Mouse (Mus musculus): ENCODE data around the gene Gm9936. TPM values are rescaled to one million over a fixed set of nuclear protein-coding genes. Genes with fewer than 3 reads are reported as not detected.
"Not testable (repeated sequence)": the region's sequence is repeated elsewhere in the genome, so short reads cannot be mapped to it uniquely, and the experiment has no call there.

Gm9936 gene
- polyA plus RNA-seq, 1 experiment from 2014 or later = 0.22 TPM

- H3K4me3 ChIP-seq (ENCODE audit: low read depth, low read length); H3K27ac ChIP-seq (replicated peaks; ENCODE audit: low read depth, low read length); H3K4me2 ChIP-seq (ENCODE audit: low read depth, low read length); H3K9ac ChIP-seq (ENCODE audit: low read depth, low read length); H3K36me3 ChIP-seq (ENCODE audit: control insufficient read depth, insufficient read depth, low read length); ATAC-seq (ENCODE audit: low read depth); H3K27me3 ChIP-seq (replicated peaks; ENCODE audit: control insufficient read depth, insufficient read depth, low read length); DNase-seq (ENCODE audit: low spot score); H3K9me3 ChIP-seq (ENCODE audit: control insufficient read depth, low read length); H3K4me1 ChIP-seq (ENCODE audit: control insufficient read depth, insufficient read depth, low read length): not testable (repeated sequence)
- 69% methylated on average over 2 of the region's 5 CpGs for WGBS
These were observed 5.1 kb downstream of the Gm9936 start, which contains the start of gene 4930519G04Rik for GRCm38 (mm10) chr5:114853364-114853763. 4930519G04Rik (plus strand) TSS chr5:114853664.

- ATAC-seq (ENCODE audit: low read depth) (no peak), DNase-seq (ENCODE audit: low spot score) (no peak)
- H3K4me3 ChIP-seq (ENCODE audit: low read depth, low read length) = no peak overlapping the region
These were observed 6.8 kb downstream of the Gm9936 start for GRCm38 (mm10) chr5:114851565-114852236.

GRCm38 (mm10) chr5:114844371-114844770, 14.1 kb downstream of the Gm9936 start:
- H3K4me3 ChIP-seq (ENCODE audit: low read depth, low read length); H3K27me3 ChIP-seq (replicated peaks; ENCODE audit: control insufficient read depth, insufficient read depth, low read length); DNase-seq (ENCODE audit: low spot score); ATAC-seq (ENCODE audit: low read depth); H3K4me2 ChIP-seq (ENCODE audit: low read depth, low read length); H3K27ac ChIP-seq (replicated peaks; ENCODE audit: low read depth, low read length); H3K9me3 ChIP-seq (ENCODE audit: control insufficient read depth, low read length); H3K4me1 ChIP-seq (ENCODE audit: control insufficient read depth, insufficient read depth, low read length); H3K9ac ChIP-seq (ENCODE audit: low read depth, low read length); H3K36me3 ChIP-seq (ENCODE audit: control insufficient read depth, insufficient read depth, low read length): not testable (repeated sequence)
- 58% methylated on average over 2 of the region's 2 CpGs for WGBS

More at GRCm38 (mm10) chr5:114851565-114852236, 6.8 kb downstream of the Gm9936 start:
- H3K36me3 ChIP-seq (ENCODE audit: control insufficient read depth, insufficient read depth, low read length) = no peaks in the 10 kb centered on the region
- no peak overlapping the region for H3K9ac ChIP-seq (ENCODE audit: low read depth, low read length)
- 84% methylated on average over 19 of the region's 20 CpGs for WGBS
- no peaks in the 10 kb centered on the region for H3K4me1 ChIP-seq (ENCODE audit: control insufficient read depth, insufficient read depth, low read length)
- no peaks in the 10 kb centered on the region for H3K27me3 ChIP-seq (replicated peaks; ENCODE audit: control insufficient read depth, insufficient read depth, low read length)
- no peak overlapping the region for H3K4me2 ChIP-seq (ENCODE audit: low read depth, low read length)
- H3K27ac ChIP-seq (replicated peaks; ENCODE audit: low read depth, low read length) = no peak overlapping the region
- H3K9me3 ChIP-seq (ENCODE audit: control insufficient read depth, low read length) = no peaks in the 10 kb centered on the region

- Histone ChIP-seq H3K4me2 (ENCODE audit: low read depth, low read length) (no peak overlapping the region; the same call in 1 of the 2 replicates), H3K36me3 (ENCODE audit: control insufficient read depth, insufficient read depth, low read length) (no peaks in the 10 kb centered on the region), H3K9me3 (ENCODE audit: control insufficient read depth, low read length) (0 out of 2 replicates have a peak, but pooled peaks cover 5% of the 10 kb centered on the region), H3K9ac (ENCODE audit: low read depth, low read length) (no peak overlapping the region), H3K4me3 (ENCODE audit: low read depth, low read length) (no peak overlapping the region), H3K4me1 (ENCODE audit: control insufficient read depth, insufficient read depth, low read length) (peaks cover 7% of the 10 kb centered on the region; the same call in 1 of the 2 replicates), H3K27ac (replicated peaks; ENCODE audit: low read depth, low read length) (0 out of 2 replicates have a peak overlapping the region, but pooled peaks have one; percentile 15), H3K27me3 (replicated peaks; ENCODE audit: control insufficient read depth, insufficient read depth, low read length) (no peaks in the 10 kb centered on the region)
- DNase-seq (ENCODE audit: low spot score) (no peak), ATAC-seq (ENCODE audit: low read depth) (peak; percentile 17; the same call in 1 of the 2 replicates)
- WGBS = 54% methylated on average over 5 of the region's 5 CpGs
These were observed 15.8 kb downstream of the Gm9936 start for GRCm38 (mm10) chr5:114842674-114843073.

- H3K4me2 ChIP-seq (ENCODE audit: low read depth, low read length); H3K9me3 ChIP-seq (ENCODE audit: control insufficient read depth, low read length); H3K36me3 ChIP-seq (ENCODE audit: control insufficient read depth, insufficient read depth, low read length); H3K27me3 ChIP-seq (replicated peaks; ENCODE audit: control insufficient read depth, insufficient read depth, low read length); H3K4me3 ChIP-seq (ENCODE audit: low read depth, low read length); H3K9ac ChIP-seq (ENCODE audit: low read depth, low read length); H3K4me1 ChIP-seq (ENCODE audit: control insufficient read depth, insufficient read depth, low read length): not testable (repeated sequence)
- peak overlapping the region; percentile 63; the same call in 1 of the 2 replicates for H3K27ac ChIP-seq (replicated peaks; ENCODE audit: low read depth, low read length)
- ATAC-seq (ENCODE audit: low read depth) (peak; percentile 79), DNase-seq (ENCODE audit: low spot score) (peak; percentile 86)
- WGBS = 15% methylated on average over 3 of the region's 3 CpGs
These were observed 16.3 kb downstream of the Gm9936 start for GRCm38 (mm10) chr5:114842155-114842554.

GRCm38 (mm10) chr5:114840481-114840880, 18.0 kb downstream of the Gm9936 start:
- 54% methylated on average over 5 of the region's 5 CpGs for WGBS
- not testable (repeated sequence) for H3K27ac ChIP-seq (replicated peaks; ENCODE audit: low read depth, low read length)

GRCm38 (mm10) chr5:114836886-114837285, 21.6 kb downstream of the Gm9936 start:
- Histone ChIP-seq H3K4me3 (ENCODE audit: low read depth, low read length) (no peak overlapping the region), H3K9me3 (ENCODE audit: control insufficient read depth, low read length) (0 out of 2 replicates have a peak, but pooled peaks cover 5% of the 10 kb centered on the region), H3K9ac (ENCODE audit: low read depth, low read length) (no peak overlapping the region), H3K4me2 (ENCODE audit: low read depth, low read length) (no peak overlapping the region), H3K4me1 (ENCODE audit: control insufficient read depth, insufficient read depth, low read length) (no peaks in the 10 kb centered on the region), H3K27me3 (replicated peaks; ENCODE audit: control insufficient read depth, insufficient read depth, low read length) (no peaks in the 10 kb centered on the region), H3K36me3 (ENCODE audit: control insufficient read depth, insufficient read depth, low read length) (no peaks in the 10 kb centered on the region), H3K27ac (replicated peaks; ENCODE audit: low read depth, low read length) (no peak overlapping the region)
- 60% methylated on average over 12 of the region's 12 CpGs for WGBS
- no peak for DNase-seq (ENCODE audit: low spot score)
- no peak for ATAC-seq (ENCODE audit: low read depth)

More at GRCm38 (mm10) chr5:114840481-114840880, 18.0 kb downstream of the Gm9936 start:
- ATAC-seq (ENCODE audit: low read depth); H3K9ac ChIP-seq (ENCODE audit: low read depth, low read length); H3K4me2 ChIP-seq (ENCODE audit: low read depth, low read length); H3K27me3 ChIP-seq (replicated peaks; ENCODE audit: control insufficient read depth, insufficient read depth, low read length); H3K36me3 ChIP-seq (ENCODE audit: control insufficient read depth, insufficient read depth, low read length); H3K9me3 ChIP-seq (ENCODE audit: control insufficient read depth, low read length); H3K4me1 ChIP-seq (ENCODE audit: control insufficient read depth, insufficient read depth, low read length); H3K4me3 ChIP-seq (ENCODE audit: low read depth, low read length): not testable (repeated sequence)
- peak; percentile 48 for DNase-seq (ENCODE audit: low spot score)

GRCm38 (mm10) chr5:114829740-114830139, 28.7 kb downstream of the Gm9936 start:
- WGBS = 65% methylated on average over 3 of the region's 3 CpGs
- 0 out of 2 replicates have a peak, but pooled peaks cover 3% of the 10 kb centered on the region for H3K4me1 ChIP-seq (ENCODE audit: control insufficient read depth, insufficient read depth, low read length)
- ATAC-seq (ENCODE audit: low read depth) = no peak
- H3K9ac ChIP-seq (ENCODE audit: low read depth, low read length) = no peak overlapping the region
- no peak overlapping the region for H3K27ac ChIP-seq (replicated peaks; ENCODE audit: low read depth, low read length)
- no peak overlapping the region for H3K4me3 ChIP-seq (ENCODE audit: low read depth, low read length)
- no peaks in the 10 kb centered on the region for H3K9me3 ChIP-seq (ENCODE audit: control insufficient read depth, low read length)
- no peak overlapping the region for H3K4me2 ChIP-seq (ENCODE audit: low read depth, low read length)
- no peaks in the 10 kb centered on the region for H3K36me3 ChIP-seq (ENCODE audit: control insufficient read depth, insufficient read depth, low read length)
- H3K27me3 ChIP-seq (replicated peaks; ENCODE audit: control insufficient read depth, insufficient read depth, low read length) = no peaks in the 10 kb centered on the region
- no peak for DNase-seq (ENCODE audit: low spot score)

- Histone ChIP-seq H3K4me3 (ENCODE audit: low read depth, low read length) (no peak overlapping the region), H3K36me3 (ENCODE audit: control insufficient read depth, insufficient read depth, low read length) (no peaks in the 10 kb centered on the region), H3K4me1 (ENCODE audit: control insufficient read depth, insufficient read depth, low read length) (0 out of 2 replicates have a peak, but pooled peaks cover 3% of the 10 kb centered on the region), H3K9me3 (ENCODE audit: control insufficient read depth, low read length) (peaks cover 1% of the 10 kb centered on the region; the same call in 1 of the 2 replicates), H3K27ac (replicated peaks; ENCODE audit: low read depth, low read length) (no peak overlapping the region), H3K4me2 (ENCODE audit: low read depth, low read length) (no peak overlapping the region), H3K27me3 (replicated peaks; ENCODE audit: control insufficient read depth, insufficient read depth, low read length) (no peaks in the 10 kb centered on the region), H3K9ac (ENCODE audit: low read depth, low read length) (no peak overlapping the region)
- DNase-seq (ENCODE audit: low spot score) = no peak
- ATAC-seq (ENCODE audit: low read depth) = no peak
- WGBS = 85% methylated on average over 12 of the region's 12 CpGs
These were observed 31.1 kb downstream of the Gm9936 start for GRCm38 (mm10) chr5:114827427-114827826.

All from embryonic facial prominence, embryonic 14.5 days (tissue).